Mouse (Mus musculus) embryonic stem cell, embryonic (primary cell): Measurements from ENCODE around the gene Rsbn1l.

Experiments
- CTCF ChIA-PET, 4 experiments: fragments of 300-600 bp in 2 of 4; fragments of 350-600 bp in 2 of 4; sonication (Branson Sonifier 250); formaldehyde crosslinking; loops; one replicate each; lab custom pipeline; 2022; ENCODE audit warnings: inconsistent platforms in 2 of 4; lab: Charles Lee
- POLR2A ChIA-PET, 4 experiments: fragments of 300-600 bp in 2 of 4; fragments of 350-600 bp in 2 of 4; sonication (Branson Sonifier 250); formaldehyde crosslinking; loops; one replicate each; lab custom pipeline; 2022; ENCODE audit warnings: antibody characterized with exemption in 4 of 4, inconsistent platforms in 1 of 4; lab: Charles Lee

Rsbn1l gene

GRCm38 (mm10) chr5:20956298-20956697, at the start of gene Rsbn1l:
TSS of gene Rsbn1l (minus strand) at chr5:20956398.
- POLR2A ChIA-PET, result interaction anchor here in 1 of 4 experiments (1.5 kb wide), 1 partner anchor 13 kb away, joined by 3 read pairs; no protein-coding TSS in a partner anchor
- CTCF ChIA-PET, result interaction anchor here in 1 of 4 experiments (1.0 kb wide), 1 partner anchor 16 kb away, joined by 3 read pairs; no protein-coding TSS in a partner anchor

- ChIA-PET CTCF (interaction anchor here in 1 of 4 experiments (1.5 kb wide), 1 partner anchor 14 kb away, joined by 4 read pairs; no protein-coding TSS in a partner anchor), POLR2A (no interaction called here)
Observed at GRCm38 (mm10) chr5:21002723-21003122, 46.5 kb upstream of the Rsbn1l start.

- POLR2A ChIA-PET, result no interaction called here
- CTCF ChIA-PET, result interaction anchor here in 1 of 4 experiments (0.6 kb wide), 1 partner anchor 21 kb away, joined by 3 read pairs; no protein-coding TSS in a partner anchor
Observed at GRCm38 (mm10) chr5:21001622-21002315, 45.6 kb upstream of the Rsbn1l start.

DNA sequence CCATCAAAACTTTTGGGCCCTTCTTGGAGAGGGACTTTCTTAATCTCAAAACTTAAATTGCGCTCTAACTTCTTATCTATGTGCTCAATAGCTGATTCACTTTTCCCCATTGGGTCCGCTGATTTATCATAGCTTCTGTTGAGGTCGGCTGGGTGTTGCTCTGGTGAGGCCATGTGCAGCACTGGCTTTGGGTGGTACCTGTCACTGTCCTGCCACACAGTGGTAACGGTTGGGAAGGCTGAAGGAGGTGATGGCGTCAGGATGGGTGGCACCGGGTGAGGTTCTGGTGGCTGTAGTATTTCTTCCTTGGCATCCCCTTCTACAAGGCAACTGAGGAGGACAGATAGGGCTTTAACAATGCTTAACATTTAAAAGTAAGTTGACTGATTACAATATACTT, 42.2 kb upstream of the Rsbn1l start:
- ChIA-PET CTCF (no interaction called here), POLR2A (interaction anchor here in 1 of 4 experiments (1.1 kb wide), 1 partner anchor 9 kb away, joined by 4 read pairs; no protein-coding TSS in a partner anchor)

DNA sequence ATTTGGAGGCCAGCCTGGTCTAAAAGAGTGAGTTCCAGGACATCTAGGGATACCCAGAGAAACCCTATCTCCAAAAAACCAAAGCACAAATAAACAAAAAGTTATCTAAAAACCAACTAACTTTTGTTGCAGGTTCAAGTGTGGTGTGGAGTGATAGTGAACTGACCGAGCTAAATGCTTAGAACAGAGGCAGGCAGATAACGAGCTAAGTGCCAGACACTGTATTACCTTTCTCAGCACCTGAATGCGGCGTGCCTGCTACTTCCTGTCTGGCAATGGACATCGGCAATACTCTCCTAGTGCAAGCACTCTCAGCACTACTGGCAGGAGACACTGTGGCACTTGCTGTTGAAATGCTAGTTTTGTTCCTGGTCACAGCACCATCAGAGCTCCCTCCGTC, 41.4 kb upstream of the Rsbn1l start:
- CTCF ChIA-PET, result interaction anchor here in 1 of 4 experiments (0.6 kb wide), 1 partner anchor 17 kb away, joined by 4 read pairs; no protein-coding TSS in a partner anchor
- POLR2A ChIA-PET, result interaction anchor here in 2 of 4 experiments (0.6 to 1.1 kb wide), 2 partner anchors 10 to 56 kb away, joined by 3 to 4 read pairs; no protein-coding TSS in a partner anchor

GRCm38 (mm10) chr5:20990062-20990809, 34.0 kb upstream of the Rsbn1l start:
- ChIA-PET CTCF (no interaction called here), POLR2A (no interaction called here)

- ChIA-PET CTCF (no interaction called here), POLR2A (interaction anchor here in 1 of 4 experiments (0.7 kb wide), 1 partner anchor 367 kb away, joined by 3 read pairs; no protein-coding TSS in a partner anchor)
Observed at GRCm38 (mm10) chr5:20986271-20986670, 30.1 kb upstream of the Rsbn1l start.

GRCm38 (mm10) chr5:20983505-20983904, 27.3 kb upstream of the Rsbn1l start:
- CTCF ChIA-PET, result interaction anchor here in 1 of 4 experiments (0.7 kb wide), 1 partner anchor 1088 kb away, joined by 3 read pairs; no protein-coding TSS in a partner anchor

GRCm38 (mm10) chr5:20974690-20975089, 18.5 kb upstream of the Rsbn1l start:
- ChIA-PET POLR2A (interaction anchor here (0.6 to 4.3 kb wide), 21 partner anchors 9 to 159 kb away, joined by 3 to 21 read pairs (median 4); no protein-coding TSS in a partner anchor), CTCF (interaction anchor here in 3 of 4 experiments (0.6 to 1.2 kb wide), 4 partner anchors 23 to 820 kb away, joined by 3 to 4 read pairs (median 4); no protein-coding TSS in a partner anchor)

More at GRCm38 (mm10) chr5:20983505-20983904, 27.3 kb upstream of the Rsbn1l start:
- POLR2A ChIA-PET, result interaction anchor here in 2 of 4 experiments (0.8 to 2.2 kb wide), 3 partner anchors 9 to 70 kb away, joined by 3 to 11 read pairs (median 4); no protein-coding TSS in a partner anchor

DNA sequence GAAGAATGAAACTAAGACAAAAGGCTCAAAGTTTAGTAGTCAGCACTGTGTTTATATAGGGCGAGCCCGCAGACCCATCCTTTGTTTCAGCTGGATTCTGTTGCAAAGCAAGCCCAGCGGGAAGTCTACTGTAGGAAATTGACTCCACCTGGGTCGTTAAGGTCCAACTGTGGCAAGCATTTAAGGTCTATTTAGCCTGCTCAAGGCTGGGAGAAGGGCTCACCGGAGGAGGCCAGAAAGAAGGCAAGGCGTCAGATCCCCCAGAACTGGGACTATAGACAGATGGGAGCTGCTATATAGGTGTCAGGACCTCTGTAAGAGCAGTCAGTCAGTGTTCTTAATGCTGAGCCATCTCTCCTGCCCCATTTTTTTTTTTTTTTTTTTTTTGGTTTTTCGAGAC, 17.8 kb upstream of the Rsbn1l start:
- ChIA-PET CTCF (interaction anchor here in 3 of 4 experiments (0.6 to 1.2 kb wide), 3 partner anchors 22 to 819 kb away, joined by 3 to 4 read pairs (median 4); no protein-coding TSS in a partner anchor), POLR2A (interaction anchor here (0.6 to 4.3 kb wide), 21 partner anchors 8 to 159 kb away, joined by 3 to 21 read pairs (median 5); no protein-coding TSS in a partner anchor)

GRCm38 (mm10) chr5:20973069-20973468, 16.9 kb upstream of the Rsbn1l start:
- CTCF ChIA-PET, result interaction anchor here in 2 of 4 experiments (0.9 to 1.2 kb wide), 2 partner anchors 14 to 352 kb away, joined by 3 read pairs; no protein-coding TSS in a partner anchor
- POLR2A ChIA-PET, result interaction anchor here (1.0 to 4.3 kb wide), 10 partner anchors 9 to 82 kb away, joined by 3 to 21 read pairs (median 6); partner anchors contain the start of gene Ptpn12 (in 1 of the 4)

GRCm38 (mm10) chr5:20968963-20969362, 12.8 kb upstream of the Rsbn1l start:
- CTCF ChIA-PET, result interaction anchor here (0.6 to 3.0 kb wide), 17 partner anchors 10 to 705 kb away, joined by 3 to 35 read pairs (median 4); no protein-coding TSS in a partner anchor
- POLR2A ChIA-PET, result interaction anchor here (0.6 to 9.8 kb wide), 20 partner anchors 10 to 267 kb away, joined by 3 to 138 read pairs (median 4); partner anchors contain the start of genes Phtf2 (in 1 of the 4) and Tmem60 (in 1 of the 4)

- CTCF ChIA-PET, result interaction anchor here (0.6 to 3.0 kb wide), 17 partner anchors 10 to 706 kb away, joined by 3 to 35 read pairs (median 4); no protein-coding TSS in a partner anchor
- POLR2A ChIA-PET, result interaction anchor here (0.6 to 9.8 kb wide), 23 partner anchors 10 to 858 kb away, joined by 3 to 138 read pairs (median 4); partner anchors contain the start of genes Phtf2 (in 1 of the 4) and Tmem60 (in 1 of the 4)
Observed at GRCm38 (mm10) chr5:20968493-20968892, 12.3 kb upstream of the Rsbn1l start.

- POLR2A ChIA-PET, result interaction anchor here (0.7 to 9.8 kb wide), 17 partner anchors 9 to 859 kb away, joined by 3 to 138 read pairs (median 4); partner anchors contain the start of genes Phtf2 (in 1 of the 4) and Tmem60 (in 1 of the 4)
Observed at GRCm38 (mm10) chr5:20967942-20968341, 11.7 kb upstream of the Rsbn1l start.

GRCm38 (mm10) chr5:20964446-20964845, 8.2 kb upstream of the Rsbn1l start:
- ChIA-PET CTCF (interaction anchor here in 3 of 4 experiments (0.6 to 1.4 kb wide), 3 partner anchors 13 to 50 kb away, joined by 3 to 9 read pairs (median 4); no protein-coding TSS in a partner anchor), POLR2A (interaction anchor here in 3 of 4 experiments (0.5 to 9.8 kb wide), 12 partner anchors 10 to 91 kb away, joined by 3 to 138 read pairs (median 8); no protein-coding TSS in a partner anchor)

More at GRCm38 (mm10) chr5:20967942-20968341, 11.7 kb upstream of the Rsbn1l start:
- CTCF ChIA-PET, result interaction anchor here in 3 of 4 experiments (0.6 to 3.0 kb wide), 8 partner anchors 9 to 1671 kb away, joined by 3 to 35 read pairs (median 5); no protein-coding TSS in a partner anchor

DNA sequence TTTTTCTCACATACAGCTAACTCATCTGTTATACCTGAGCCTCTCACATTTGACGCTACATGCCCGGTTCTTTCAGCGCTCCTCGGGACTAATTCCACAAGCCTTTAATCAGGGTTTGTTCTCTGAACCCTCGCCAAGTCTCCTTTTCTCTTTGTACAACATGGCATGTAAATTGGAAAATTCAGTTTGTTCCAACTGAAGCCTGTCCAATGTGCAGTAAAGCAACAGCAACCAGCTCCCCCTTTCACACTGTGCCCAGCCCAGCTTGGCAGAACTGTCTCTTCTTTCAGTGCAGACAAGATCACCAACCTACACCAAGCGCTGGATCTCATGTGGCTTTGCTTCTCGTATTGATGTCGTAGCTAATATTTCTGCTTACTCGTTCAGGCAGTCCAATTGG, 7.1 kb upstream of the Rsbn1l start:
- ChIA-PET POLR2A (interaction anchor here in 3 of 4 experiments (0.7 to 9.8 kb wide), 8 partner anchors 11 to 81 kb away, joined by 3 to 138 read pairs (median 12); partner anchors contain the start of genes Phtf2 (in 1 of the 3) and Tmem60 (in 1 of the 3)), CTCF (no interaction called here)

- POLR2A ChIA-PET, result interaction anchor here (0.7 to 9.8 kb wide), 16 partner anchors 9 to 574 kb away, joined by 3 to 138 read pairs (median 4); partner anchors contain the start of genes Phtf2 (in 1 of the 4) and Tmem60 (in 1 of the 4)
- CTCF ChIA-PET, result interaction anchor here in 3 of 4 experiments (0.6 to 1.3 kb wide), 5 partner anchors 9 to 216 kb away, joined by 3 to 4 read pairs (median 3); no protein-coding TSS in a partner anchor
Observed at GRCm38 (mm10) chr5:20960927-20961326, 4.7 kb upstream of the Rsbn1l start.
